Mouse (Mus musculus): ENCODE measurements around the gene Kcng1. TPM values are rescaled to one million over a fixed set of nuclear protein-coding genes. Genes with fewer than 3 reads are reported as not detected.

Gene Kcng1
- total and polyA plus RNA-seq, 3 experiments, result not detected

DNA sequence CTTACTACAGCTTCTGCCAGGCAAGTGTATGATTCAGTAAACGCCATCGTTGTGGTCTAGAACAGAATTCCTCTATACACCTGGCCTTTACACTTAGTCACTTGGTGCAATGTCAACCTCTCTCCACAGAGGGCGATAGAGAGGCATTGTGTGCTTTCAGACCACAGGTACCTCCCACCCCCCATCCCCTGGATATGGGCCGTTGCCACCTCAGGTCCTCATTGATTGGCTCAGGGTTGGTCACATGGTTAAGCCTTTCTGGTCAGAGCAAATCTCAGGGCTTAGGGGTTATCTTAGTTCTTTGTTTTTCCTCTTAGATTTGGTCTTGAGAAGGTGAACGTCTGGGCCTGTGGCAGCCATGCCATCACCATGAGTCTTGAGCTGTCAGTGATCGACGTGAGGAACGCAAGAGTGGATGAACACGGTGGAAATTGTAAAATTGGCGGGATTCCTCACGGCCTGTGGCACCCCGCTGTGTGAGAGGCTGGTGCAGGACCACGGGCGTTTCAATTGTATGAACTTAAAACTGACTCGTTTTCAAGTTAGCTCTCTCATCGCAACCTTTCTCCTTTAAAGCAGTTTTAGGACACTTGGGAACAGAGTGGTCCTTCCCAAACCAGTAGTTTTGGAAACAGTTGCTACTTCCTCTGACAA lies 28.8 kb downstream of the Kcng1 start:
- H3K79me2 ChIP-seq (ENCODE audit: control insufficient read depth, insufficient read depth, low read length, poor library complexity), result no peaks in the 10 kb centered on the region
- H3K4me1 ChIP-seq (ENCODE audit: control insufficient read depth in 1 of 2, insufficient read depth in 2 of 2, low read length in 2 of 2), result no peaks in the 10 kb centered on the region
- no peak overlapping the region for H3K9ac ChIP-seq (ENCODE audit: control insufficient read depth, low read depth, low read length, poor library complexity, severe bottlenecking)
- TF ChIP-seq MAFK (IDR thresholded peaks at IDR 0.05; ENCODE audit: borderline replicate concordance, low read depth, low read length) (no peak), CTCF (IDR thresholded peaks at IDR 0.05 in 2 of 3, conservative IDR thresholded peaks at IDR 0.05 in 1 of 3; ENCODE audit: control insufficient read depth in 1 of 3, insufficient read depth in 1 of 3, low read depth in 2 of 3, low read length in 3 of 3, poor library complexity in 1 of 3, severe bottlenecking in 1 of 3) (peak in 2 of 3 experiments; percentile 25 to 44; a peak in 3 of 6 replicates)
- H3K27ac ChIP-seq (ENCODE audit: control insufficient read depth, low read depth, low read length), result no peak overlapping the region
- no peaks in the 10 kb centered on the region for H3K36me3 ChIP-seq (ENCODE audit: control insufficient read depth in 1 of 2, insufficient read depth in 2 of 2, low read length in 2 of 2)
- no peaks in the 10 kb centered on the region for H3K9me3 ChIP-seq (replicated peaks; ENCODE audit: insufficient read depth, low read length)
- DNase-seq (ENCODE audit: low read depth, low spot score), result no peak
- H3K27me3 ChIP-seq (ENCODE audit: control insufficient read depth in 1 of 2, insufficient read depth in 2 of 2, low read length in 2 of 2), result no peaks in the 10 kb centered on the region
- no peak overlapping the region for H3K4me3 ChIP-seq (ENCODE audit: control insufficient read depth in 1 of 2, insufficient read depth in 1 of 2, low read depth in 2 of 2, low read length in 2 of 2)

- no peaks in the 10 kb centered on the region for H3K79me2 ChIP-seq (ENCODE audit: control insufficient read depth, insufficient read depth, low read length, poor library complexity)
- H3K27ac ChIP-seq (ENCODE audit: control insufficient read depth, low read depth, low read length), result no peak overlapping the region
- H3K9ac ChIP-seq (ENCODE audit: control insufficient read depth, low read depth, low read length, poor library complexity, severe bottlenecking), result peak overlapping the region; percentile 24; the same call in 1 of the 2 replicates
- DNase-seq (ENCODE audit: low read depth, low spot score), result peak; percentile 84
- H3K4me1 ChIP-seq (ENCODE audit: control insufficient read depth in 1 of 2, insufficient read depth in 2 of 2, low read length in 2 of 2), result no peaks in the 10 kb centered on the region
- H3K27me3 ChIP-seq (ENCODE audit: control insufficient read depth in 1 of 2, insufficient read depth in 2 of 2, low read length in 2 of 2), result no peaks in the 10 kb centered on the region
- H3K36me3 ChIP-seq (ENCODE audit: control insufficient read depth in 1 of 2, insufficient read depth in 2 of 2, low read length in 2 of 2), result no peaks in the 10 kb centered on the region
- H3K4me3 ChIP-seq (ENCODE audit: control insufficient read depth in 1 of 2, insufficient read depth in 1 of 2, low read depth in 2 of 2, low read length in 2 of 2), result peak overlapping the region in 1 of 2 experiments; percentile 16; a peak in 1 of 4 replicates
- no peaks in the 10 kb centered on the region for H3K9me3 ChIP-seq (replicated peaks; ENCODE audit: insufficient read depth, low read length)
- TF ChIP-seq POLR2AphosphoS2 (IDR thresholded peaks at IDR 0.05; ENCODE audit: low read length) (no peak), SMC3 (IDR thresholded peaks at IDR 0.05; ENCODE audit: low read depth, low read length) (peak; percentile 77), ZC3H11A (IDR thresholded peaks at IDR 0.05; ENCODE audit: low read depth, low read length) (peak; percentile 80), ZNF384 (IDR thresholded peaks at IDR 0.05; ENCODE audit: low read depth, low read length) (0 out of 2 replicates have a peak, but pooled peaks have one; percentile 19), RCOR1 (IDR thresholded peaks at IDR 0.05; ENCODE audit: low read depth, low read length) (no peak), SIN3A (IDR thresholded peaks at IDR 0.05; ENCODE audit: low read length) (no peak), MAFK (IDR thresholded peaks at IDR 0.05; ENCODE audit: borderline replicate concordance, low read depth, low read length) (no peak), CTCF (IDR thresholded peaks at IDR 0.05 in 2 of 3, conservative IDR thresholded peaks at IDR 0.05 in 1 of 3; ENCODE audit: control insufficient read depth in 1 of 3, insufficient read depth in 1 of 3, low read depth in 2 of 3, low read length in 3 of 3, poor library complexity in 1 of 3, severe bottlenecking in 1 of 3) (peak; percentile 78 to 95 (median 80)), NELFE (IDR thresholded peaks at IDR 0.05; ENCODE audit: low read depth, low read length) (no peak), JUND (IDR thresholded peaks at IDR 0.05; ENCODE audit: low read depth, low read length) (no peak), RAD21 (IDR thresholded peaks at IDR 0.05; ENCODE audit: low read depth, low read length) (peak; percentile 95), GABPA (IDR thresholded peaks at IDR 0.05; ENCODE audit: low read depth, low read length) (no peak)
Observed at GRCm38 (mm10) chr2:168250270-168250669, 31.3 kb downstream of the Kcng1 start.

- Histone ChIP-seq H3K9ac (ENCODE audit: control insufficient read depth, low read depth, low read length, poor library complexity, severe bottlenecking) (no peak overlapping the region), H3K27me3 (ENCODE audit: control insufficient read depth in 1 of 2, insufficient read depth in 2 of 2, low read length in 2 of 2) (no peaks in the 10 kb centered on the region), H3K4me3 (ENCODE audit: control insufficient read depth in 1 of 2, insufficient read depth in 1 of 2, low read depth in 2 of 2, low read length in 2 of 2) (no peak overlapping the region), H3K27ac (ENCODE audit: control insufficient read depth, low read depth, low read length) (no peak overlapping the region), H3K9me3 (replicated peaks; ENCODE audit: insufficient read depth, low read length) (no peaks in the 10 kb centered on the region), H3K79me2 (ENCODE audit: control insufficient read depth, insufficient read depth, low read length, poor library complexity) (no peaks in the 10 kb centered on the region), H3K4me1 (ENCODE audit: control insufficient read depth in 1 of 2, insufficient read depth in 2 of 2, low read length in 2 of 2) (no peaks in the 10 kb centered on the region), H3K36me3 (ENCODE audit: control insufficient read depth in 1 of 2, insufficient read depth in 2 of 2, low read length in 2 of 2) (no peaks in the 10 kb centered on the region)
- peak; percentile 63 for DNase-seq (ENCODE audit: low read depth, low spot score)
- TF ChIP-seq SIN3A (IDR thresholded peaks at IDR 0.05; ENCODE audit: low read length), result no peak
- no peak for TF ChIP-seq TAL1 (IDR thresholded peaks at IDR 0.05; ENCODE audit: low read length)
- peak; percentile 80 for TF ChIP-seq ZNF384 (IDR thresholded peaks at IDR 0.05; ENCODE audit: low read depth, low read length)
- TF ChIP-seq EP300 (IDR thresholded peaks at IDR 0.05; ENCODE audit: low read depth in 1 of 2, low read length in 2 of 2), result no peak
- no peak for TF ChIP-seq E2F4 (IDR thresholded peaks at IDR 0.05; ENCODE audit: borderline replicate concordance, low read depth, low read length)
- TF ChIP-seq POLR2A (IDR thresholded peaks at IDR 0.05; ENCODE audit: control insufficient read depth in 1 of 2, insufficient read depth in 1 of 2, low read depth in 1 of 2, low read length in 2 of 2, poor library complexity in 1 of 2), result no peak
- no peak for TF ChIP-seq MEF2A (IDR thresholded peaks at IDR 0.05; ENCODE audit: extremely low read depth, insufficient replicate concordance, low read depth, low read length, poor library complexity, severe bottlenecking)
- no peak for TF ChIP-seq HCFC1 (IDR thresholded peaks at IDR 0.05; ENCODE audit: low read depth, low read length)
- no peak for TF ChIP-seq NELFE (IDR thresholded peaks at IDR 0.05; ENCODE audit: low read depth, low read length)
- no peak for TF ChIP-seq MYB (IDR thresholded peaks at IDR 0.05; ENCODE audit: low read depth, low read length)
- no peak for TF ChIP-seq ETS1 (IDR thresholded peaks at IDR 0.05; ENCODE audit: low read depth, low read length)
- TF ChIP-seq POLR2AphosphoS5 (IDR thresholded peaks at IDR 0.05; ENCODE audit: borderline replicate concordance, low read depth, low read length), result no peak
- no peak for TF ChIP-seq MAX (IDR thresholded peaks at IDR 0.05; ENCODE audit: low read length)
- TF ChIP-seq KAT2A (conservative IDR thresholded peaks at IDR 0.05; ENCODE audit: low read depth, low read length), result no peak
- TF ChIP-seq RAD21 (IDR thresholded peaks at IDR 0.05; ENCODE audit: low read depth, low read length), result peak; percentile 36
- TF ChIP-seq USF1 (IDR thresholded peaks at IDR 0.05; ENCODE audit: low read depth, low read length), result no peak
- no peak for TF ChIP-seq JUND (IDR thresholded peaks at IDR 0.05; ENCODE audit: low read depth, low read length)
Observed at GRCm38 (mm10) chr2:168248856-168249245, 32.7 kb downstream of the Kcng1 start.
